Mouse (Mus musculus) right cerebral cortex, adult 2 months (tissue): ENCODE results near the gene Rab4b.

Experiments
- DNase-seq, 2 experiments: peaks; one replicate each; pipeline ENCODE4 v3.0.0; 2021 to 2022; ENCODE audit warnings: low spot score in 2 of 2

Rab4b gene

DNA sequence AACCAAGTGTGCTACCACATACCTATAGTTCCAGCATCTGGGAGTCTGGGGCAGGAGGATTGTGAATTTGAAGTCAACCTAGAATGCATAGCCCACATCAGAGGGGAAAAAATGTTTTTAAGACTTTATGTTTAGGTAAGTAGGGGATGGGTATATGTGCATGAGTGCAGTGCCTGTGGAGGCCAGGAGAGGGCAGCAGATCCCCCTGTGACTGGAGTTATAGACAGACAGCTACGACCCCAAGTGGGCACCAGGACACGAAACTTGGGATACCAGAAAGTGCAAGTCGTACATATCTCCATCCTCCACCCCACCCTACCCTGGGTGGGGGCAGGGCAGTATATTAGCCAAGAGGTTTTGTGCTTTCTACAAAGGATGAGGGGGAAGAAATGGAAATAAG, 6.3 kb upstream of the Rab4b start:
- DNase-seq: no peak

GRCm38 (mm10) chr7:27182498-27182897, 3.8 kb upstream of the Rab4b start:
- no peak for DNase-seq

GRCm38 (mm10) chr7:27180837-27181695, 2.4 kb upstream of the Rab4b start, which contains the start of the genes Gm21983 and Mia:
Gene Gm21983 (minus strand): TSS chr7:27181086.
Gene Mia (minus strand): TSS chr7:27181157.
- DNase-seq: no peak

DNA sequence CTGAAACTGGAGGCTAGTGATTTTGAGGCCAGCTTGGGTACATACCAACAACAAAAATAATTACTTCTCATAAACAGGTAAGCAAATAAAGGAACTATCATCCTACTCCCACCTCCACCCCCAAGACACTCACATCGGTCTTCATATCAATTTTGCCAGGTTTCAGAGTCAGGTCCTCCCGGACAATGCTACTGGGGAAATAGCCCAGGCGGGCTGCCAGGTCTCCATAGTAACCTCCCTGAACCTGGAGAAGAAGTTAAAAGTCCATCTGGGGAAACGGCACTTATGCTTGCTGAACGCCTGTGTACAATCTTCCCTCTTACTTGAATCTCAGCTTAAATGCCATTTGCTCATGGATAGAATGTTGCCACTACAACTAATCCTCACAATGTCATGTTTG, 1.3 kb upstream of the Rab4b start:
- DNase-seq: no peak

- DNase-seq: no peak
These were observed 672 bp upstream of the Rab4b start for GRCm38 (mm10) chr7:27179217-27179918.

DNA sequence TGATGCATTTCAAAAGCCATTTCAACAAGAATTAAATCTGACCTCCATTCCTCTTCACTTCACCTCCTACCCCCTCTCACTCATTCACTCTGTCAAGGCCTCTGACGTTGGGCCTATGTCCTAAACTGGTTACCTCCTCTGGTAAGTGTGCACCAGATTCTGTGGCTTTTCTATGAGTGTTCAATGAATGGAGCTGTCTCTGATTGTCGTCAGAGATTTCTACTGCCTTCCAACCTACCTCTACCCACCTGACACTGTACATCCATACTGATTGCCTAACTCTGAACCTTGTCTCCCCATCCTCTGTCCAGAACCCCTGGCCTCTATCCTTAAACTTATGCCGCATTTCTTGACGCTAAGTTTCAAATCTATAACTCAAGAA, 763 bp downstream of the Rab4b start:
- no peak for DNase-seq

DNA sequence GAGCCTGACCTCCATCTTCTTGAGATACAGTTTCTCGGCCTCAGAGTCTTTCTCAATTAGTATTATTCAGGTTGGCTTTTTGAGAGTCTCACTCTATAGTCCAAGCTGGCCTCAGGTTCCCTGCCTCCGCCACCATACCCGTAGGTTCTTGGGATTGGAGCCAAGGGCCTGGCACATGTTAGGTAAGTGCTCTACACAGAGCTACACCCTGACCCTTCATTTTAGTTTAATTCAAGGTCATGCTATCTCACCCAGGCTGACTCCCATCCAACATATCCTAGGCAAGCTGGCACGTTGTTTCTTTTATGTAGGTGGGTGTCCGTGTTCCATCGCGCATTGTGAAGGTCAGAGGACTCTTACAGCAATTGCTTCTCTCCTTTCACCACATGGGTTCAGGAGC, 3.8 kb downstream of the Rab4b start:
- DNase-seq: no peak

- DNase-seq: no peak
These were observed 4.2 kb downstream of the Rab4b start for GRCm38 (mm10) chr7:27174496-27174895.

- DNase-seq: no peak
These were observed 7.7 kb downstream of the Rab4b start for GRCm38 (mm10) chr7:27170981-27171380.

GRCm38 (mm10) chr7:27168371-27168770, 10.3 kb downstream of the Rab4b start:
- no peak for DNase-seq

GRCm38 (mm10) chr7:27167475-27168094, 11.1 kb downstream of the Rab4b start:
- no peak for DNase-seq

- DNase-seq: peak; percentile 93 to 94
These were observed 11.9 kb downstream of the Rab4b start, which contains the start of gene Egln2 for GRCm38 (mm10) chr7:27166614-27167474. Gene Egln2 (minus strand): TSS chr7:27166802.

- peak in 1 of 2 experiments; percentile 66 for DNase-seq
These were observed 12.5 kb downstream of the Rab4b start for GRCm38 (mm10) chr7:27166229-27166613.

DNA sequence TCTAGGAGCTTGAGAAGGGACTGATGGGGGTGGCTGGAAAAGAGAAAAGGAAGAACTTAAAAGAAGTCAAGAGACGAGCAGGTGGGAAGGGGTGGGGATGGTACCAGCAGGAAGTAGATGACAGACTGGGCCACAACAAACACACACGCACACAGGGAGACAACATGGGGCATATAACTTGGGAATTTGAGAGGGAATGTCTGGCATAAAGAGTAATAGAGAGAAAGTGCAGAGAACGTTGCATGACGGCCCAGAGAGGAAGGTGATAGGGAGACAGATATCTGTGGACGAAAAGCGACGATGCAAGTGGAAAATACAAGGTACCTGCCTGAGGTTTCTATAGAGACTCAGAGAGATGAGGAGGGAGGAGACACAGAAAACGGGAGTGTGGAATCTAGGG, 13.0 kb downstream of the Rab4b start:
- DNase-seq: no peak

DNA sequence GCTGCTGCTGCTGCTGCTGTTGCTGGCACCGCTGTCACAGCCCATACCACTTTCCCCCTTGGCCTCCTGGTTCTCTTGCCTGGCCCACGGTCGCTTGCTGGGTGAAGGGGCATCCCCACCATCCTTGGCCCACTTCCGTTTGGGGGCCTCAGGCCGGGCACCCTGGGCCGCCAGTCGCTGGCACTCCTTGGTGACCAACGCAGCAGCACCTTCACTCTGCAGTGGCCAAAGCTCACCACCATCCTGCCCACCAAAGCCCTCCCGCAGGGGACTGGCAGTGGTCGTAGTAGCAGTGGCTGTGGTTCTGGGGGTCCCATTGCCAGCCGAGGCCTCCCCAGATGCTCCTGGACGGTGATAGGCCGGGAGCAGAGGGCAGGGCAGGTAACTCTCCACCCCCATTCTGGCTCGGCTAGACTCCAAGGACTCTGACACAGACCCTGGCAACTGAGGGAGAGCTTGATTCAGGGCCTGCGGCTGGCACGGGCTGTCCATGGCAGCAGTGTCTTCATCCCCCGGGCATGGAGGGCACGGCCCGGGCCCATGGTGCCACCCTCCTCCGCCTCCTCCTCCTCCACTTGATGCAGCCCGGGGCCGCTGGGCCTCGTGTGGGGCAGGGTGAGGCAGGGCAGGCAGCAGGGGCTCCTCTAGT, 13.6 kb downstream of the Rab4b start:
- DNase-seq: no peak

DNA sequence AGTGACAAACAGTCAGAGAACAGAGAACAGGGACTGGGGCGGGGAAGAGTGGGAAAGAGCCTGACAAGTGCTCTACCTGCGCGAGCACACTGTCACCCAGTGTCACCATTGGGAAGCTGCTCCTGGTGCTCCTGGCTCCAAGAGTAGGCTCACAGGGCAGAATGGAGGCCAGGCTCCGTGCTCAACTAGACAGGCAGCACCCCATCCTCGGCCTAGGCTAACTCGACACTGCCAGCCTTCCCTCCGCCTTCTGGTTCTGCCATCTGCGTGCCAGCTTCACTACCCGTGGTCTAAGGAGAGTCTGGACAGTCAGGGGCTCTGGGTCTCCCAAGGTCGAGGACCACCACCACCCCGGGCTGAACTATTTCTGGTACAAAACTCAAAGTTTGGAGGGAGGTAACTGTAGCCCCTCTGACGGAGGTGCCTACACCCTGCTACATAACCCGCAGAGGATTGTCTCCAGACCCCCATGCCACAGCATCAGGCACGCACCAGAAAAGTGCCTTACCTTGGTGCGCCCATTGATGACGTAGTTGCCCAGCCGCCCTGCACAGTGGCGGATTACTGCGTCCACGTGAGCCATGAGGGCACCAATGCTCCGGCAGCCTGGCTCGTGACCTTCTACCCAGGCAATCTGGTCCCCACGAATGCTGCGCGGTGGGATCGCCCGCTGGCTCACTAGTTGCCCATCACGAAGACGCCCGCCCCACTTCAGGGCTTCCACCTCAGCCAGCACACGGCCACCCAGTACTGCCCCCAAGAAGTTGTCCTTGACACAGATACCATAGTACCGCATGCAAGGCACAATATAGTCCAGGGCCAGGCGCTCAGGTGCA, 14.4 kb downstream of the Rab4b start:
- DNase-seq: no peak

DNA sequence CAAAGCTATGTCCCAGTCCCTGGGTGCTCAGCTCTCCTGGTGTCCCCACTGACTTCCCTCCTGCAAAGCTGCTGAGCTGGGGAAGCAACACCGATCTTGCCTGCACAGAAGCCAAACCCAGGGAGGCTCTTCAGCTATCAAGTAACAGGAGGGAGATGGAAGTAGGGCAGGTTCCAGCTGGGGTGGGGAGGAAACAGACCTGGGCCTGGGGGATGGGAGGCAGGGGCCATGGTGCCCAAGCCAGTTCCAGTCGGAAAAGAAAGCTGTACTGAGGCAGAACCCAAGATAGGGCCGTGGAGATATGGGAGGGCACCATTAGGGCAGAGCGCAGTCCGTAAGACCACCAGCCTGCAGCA, 15.3 kb downstream of the Rab4b start:
- no peak for DNase-seq

- no peak for DNase-seq
These were observed 15.8 kb downstream of the Rab4b start for GRCm38 (mm10) chr7:27162780-27163449.

DNA sequence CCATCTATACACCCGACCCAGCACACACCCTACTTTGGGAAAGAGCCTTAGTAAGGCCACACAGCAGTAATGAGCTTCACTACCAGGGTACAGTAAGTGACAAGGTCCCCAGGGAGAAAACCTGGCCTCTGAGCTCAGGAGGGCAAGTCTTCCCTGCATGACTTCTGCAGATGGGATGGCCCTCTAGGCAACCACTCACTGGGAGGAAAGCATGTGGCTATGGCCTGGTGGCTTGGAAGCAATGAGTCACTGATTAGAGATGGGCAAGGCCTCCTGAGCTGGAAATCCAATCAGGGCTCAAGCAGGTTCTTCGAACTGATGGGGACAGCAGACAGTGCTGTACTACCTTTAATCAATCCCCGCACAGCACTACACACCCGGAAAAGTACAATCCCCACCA, 17.0 kb downstream of the Rab4b start:
- DNase-seq: no peak

- DNase-seq: no peak
These were observed 17.8 kb downstream of the Rab4b start for GRCm38 (mm10) chr7:27160921-27161320.
